Mouse (Mus musculus) A20 (cell line): ENCODE results near the gene Kif26b.

Source experiments
- DNase-seq: peaks from one replicate; pipeline ENCODE4 v3.0.0-alpha.2; 2011; ENCODE audit warnings: low read depth, low spot score

Kif26b gene

DNA sequence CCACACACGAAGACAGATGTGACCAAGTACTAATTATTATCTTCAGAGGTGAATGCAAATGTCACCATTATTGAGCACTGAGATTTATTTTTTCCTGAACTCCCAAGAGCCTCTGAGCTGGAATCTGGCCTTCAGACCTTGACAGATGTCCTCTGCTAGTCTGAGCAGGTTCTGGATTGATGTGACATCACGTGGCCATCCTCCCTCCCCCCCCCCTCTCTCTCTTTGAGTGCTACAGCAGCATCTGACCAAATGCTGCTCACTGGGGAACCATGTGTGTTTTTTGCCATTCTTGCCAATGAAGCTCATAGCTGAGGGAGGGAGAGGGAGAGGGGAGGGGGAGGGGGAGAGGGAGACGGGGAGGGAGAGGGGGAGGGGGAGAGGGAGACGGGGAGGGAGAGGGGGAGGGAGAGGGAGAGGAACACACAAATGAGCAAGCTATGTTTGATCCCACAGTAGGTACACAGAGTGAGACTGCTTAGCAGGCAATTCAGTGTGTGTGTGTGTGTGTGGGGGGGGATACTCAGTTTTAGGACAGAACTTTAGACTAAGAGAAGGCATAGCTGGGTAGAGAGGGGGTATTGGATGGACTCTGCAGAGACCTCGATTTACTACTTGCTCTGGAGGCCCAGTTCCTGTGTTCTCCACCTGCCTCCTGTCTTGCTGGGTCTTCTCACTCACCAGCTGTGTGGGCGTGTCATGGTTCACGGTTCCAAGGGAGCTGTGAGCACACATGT is 241.9 kb downstream of the Kif26b start:
- DNase-seq, result no peak

DNA sequence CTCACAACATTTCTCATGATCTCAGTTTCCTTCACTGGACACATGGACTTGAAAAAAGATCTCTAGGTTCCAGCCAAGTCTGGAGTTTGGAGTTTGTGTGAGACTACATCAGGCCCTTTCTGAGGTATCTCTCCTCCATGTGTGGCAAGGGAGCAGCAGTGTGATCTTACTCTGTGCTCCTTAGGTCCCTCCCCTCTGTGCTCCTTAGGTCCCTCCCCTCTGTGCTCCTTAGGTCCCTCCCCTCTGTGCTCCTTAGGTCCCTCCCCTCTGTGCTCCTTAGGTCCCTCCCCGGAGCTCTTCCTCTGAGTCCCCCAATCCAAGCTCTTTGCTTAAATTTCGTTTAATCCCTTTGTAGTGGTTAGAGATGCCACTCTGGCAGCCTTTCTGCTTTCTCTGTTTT is 250.8 kb downstream of the Kif26b start:
- DNase-seq, result no peak

DNA sequence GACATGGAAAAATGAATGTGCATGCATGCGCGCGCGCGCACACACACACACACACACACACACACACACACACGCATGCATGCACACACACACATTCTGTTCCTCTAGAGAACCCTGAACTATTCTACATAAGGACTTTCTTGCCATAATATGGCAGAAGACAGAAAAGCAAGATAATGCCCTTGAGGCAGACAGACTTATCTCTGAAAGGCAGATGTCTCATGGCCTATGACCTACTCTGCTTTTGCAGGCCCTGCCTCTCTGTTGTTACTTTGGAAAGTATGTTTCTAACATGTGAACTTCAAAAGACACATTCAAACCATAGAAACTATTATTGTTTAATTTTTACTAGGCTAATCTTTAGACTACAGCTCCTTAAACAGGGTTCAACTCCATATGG is 255.1 kb downstream of the Kif26b start:
- no peak for DNase-seq

DNA sequence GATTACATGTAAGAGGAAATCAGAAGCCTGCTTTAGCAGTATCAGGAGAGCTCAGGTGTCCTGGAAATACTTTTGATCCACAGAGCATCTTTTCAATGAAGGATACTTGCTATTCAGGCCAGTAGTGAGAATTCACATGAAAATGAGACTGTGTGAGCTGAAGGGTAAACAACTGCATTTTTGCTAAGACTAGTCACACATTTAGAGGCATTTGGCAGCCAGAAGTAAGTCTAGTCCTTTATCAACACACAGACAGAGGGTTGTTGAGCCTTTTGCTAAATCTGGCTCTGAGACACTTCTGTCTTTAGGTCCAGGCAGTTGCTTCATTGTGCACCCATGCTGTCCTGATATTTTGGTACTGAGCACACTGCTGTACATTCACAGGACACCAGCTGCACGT is 262.3 kb downstream of the Kif26b start:
- DNase-seq, result no peak

DNA sequence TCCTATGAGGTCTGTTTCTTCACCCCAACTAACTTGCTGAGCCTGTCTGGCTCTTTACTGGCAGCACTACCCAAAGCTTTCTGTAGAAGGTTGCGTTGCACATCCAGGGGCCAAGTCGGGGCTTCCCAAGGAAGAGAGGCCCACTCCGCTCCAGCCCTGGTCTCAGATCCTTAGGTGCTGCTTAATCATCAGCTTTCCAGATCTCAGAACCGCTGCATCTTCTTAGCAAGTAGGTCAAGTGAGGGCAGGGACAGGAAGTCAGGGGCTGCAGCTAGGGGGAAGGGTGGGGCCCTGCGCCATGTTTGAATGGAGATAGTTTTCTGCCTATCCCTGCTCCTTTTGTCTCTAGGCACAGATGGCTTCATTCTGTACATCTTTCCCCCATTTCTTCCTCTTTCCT is 263.8 kb downstream of the Kif26b start:
- no peak for DNase-seq

DNA sequence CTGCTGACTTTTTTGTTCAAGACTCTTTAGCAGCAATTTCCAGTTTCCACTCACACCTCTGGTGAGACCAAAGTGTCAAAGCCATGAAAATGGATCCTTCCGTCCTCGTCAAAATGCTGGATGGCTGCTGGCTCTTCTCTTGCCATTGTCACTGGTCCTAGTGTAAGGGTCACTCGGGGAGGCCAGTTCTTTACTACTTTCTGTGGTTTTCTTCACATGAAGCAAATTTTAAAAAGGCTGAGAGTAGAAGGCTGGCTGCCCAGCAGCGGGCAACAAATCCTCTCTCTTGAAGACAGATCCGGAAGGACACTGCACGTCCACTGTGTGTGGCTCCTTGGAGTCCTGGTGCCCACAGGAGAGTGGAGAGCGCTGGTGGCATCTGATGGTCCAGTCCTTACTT is 265.9 kb downstream of the Kif26b start:
- no peak for DNase-seq

DNA sequence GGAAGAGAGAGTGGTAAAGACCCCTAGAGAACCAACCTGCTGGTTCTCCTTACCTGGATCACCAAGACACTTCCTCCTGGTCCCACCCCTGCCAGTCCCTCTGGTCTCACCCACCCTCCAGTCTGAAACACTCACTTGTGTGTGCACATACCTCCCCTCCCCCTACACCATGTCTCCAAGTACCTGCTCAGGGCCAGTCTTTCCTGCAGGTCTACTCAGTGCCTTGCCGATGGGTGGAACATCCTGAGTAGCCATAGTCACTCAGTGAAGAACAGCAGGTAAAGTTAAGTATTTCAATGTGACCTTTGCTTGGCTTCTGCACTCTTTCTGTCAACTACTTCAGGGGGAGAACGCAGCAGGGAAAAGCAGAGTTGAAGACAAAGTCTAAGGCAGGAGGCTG is 268.5 kb downstream of the Kif26b start:
- DNase-seq, result no peak

DNA sequence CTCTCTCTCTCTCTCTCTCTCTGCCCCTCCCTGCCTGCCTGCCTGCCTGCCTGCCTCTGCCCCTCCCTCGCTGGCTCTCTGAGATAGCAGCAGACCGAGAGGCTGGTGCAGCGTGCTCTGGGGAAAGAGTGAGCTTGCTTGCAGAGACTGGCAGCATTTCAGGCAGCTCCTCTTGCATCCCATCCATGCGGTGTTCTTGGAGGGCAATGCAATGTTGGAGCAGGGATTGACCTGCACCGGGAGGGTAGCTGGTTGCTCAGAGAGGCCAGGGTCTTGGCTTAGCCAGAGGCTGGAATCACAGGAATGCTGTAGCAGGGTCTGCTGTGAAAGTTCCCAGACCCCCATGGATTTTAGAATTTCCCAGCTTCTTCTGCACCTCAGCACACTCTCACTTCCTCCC is 269.4 kb downstream of the Kif26b start:
- DNase-seq, result no peak

DNA sequence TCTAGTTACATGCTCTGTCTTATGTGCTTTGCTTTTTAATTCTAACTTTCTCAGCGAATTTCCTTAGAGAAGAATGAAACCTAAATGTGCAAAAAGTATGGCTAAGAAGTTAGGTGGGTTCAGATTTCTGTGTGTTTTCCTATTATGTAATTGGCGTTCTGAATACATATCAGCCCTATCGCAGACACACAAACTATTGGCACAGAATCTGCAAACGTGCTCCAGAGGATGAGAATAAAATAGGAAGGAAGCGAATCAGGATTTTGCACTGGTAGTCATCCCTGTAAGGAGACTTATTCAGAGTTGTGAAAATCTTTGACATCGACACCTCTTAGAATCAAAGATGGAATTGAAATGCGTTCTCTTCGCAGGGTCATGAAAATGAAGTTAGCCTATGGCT is 270.0 kb downstream of the Kif26b start:
- no peak for DNase-seq

DNA sequence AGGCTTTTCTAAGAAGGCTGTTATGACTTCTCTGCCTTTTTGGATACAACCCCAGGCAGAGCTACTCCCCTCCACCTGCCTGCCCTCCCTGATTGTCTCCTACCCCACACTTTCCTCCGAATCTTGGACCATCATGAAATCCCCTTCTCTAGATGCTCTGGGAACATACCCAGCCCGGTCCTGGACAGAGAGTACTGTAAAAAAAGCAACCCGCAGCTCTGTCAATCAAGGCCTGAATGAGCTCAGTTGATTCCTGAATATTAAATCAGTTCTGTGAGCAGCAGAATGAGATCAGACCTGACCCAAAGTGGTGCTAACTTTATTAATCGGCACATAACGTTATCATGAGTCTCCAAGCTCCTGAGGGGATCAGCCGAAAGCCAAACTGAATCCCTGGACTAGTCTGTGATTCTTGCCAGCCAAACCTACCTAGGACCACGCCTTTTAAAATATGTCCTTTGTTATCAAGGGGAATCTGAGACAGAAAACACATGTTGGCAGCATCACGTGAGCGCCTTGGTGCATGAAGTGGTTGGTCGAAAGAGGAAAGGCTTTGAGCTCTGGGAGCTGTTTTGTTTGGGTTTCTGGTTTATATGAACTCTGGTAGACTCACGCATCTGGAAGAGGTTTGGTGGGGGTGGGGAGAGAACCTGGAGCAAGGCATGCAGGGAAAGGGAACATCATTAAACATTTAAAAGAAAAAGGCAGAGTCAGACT is 271.1 kb downstream of the Kif26b start:
- DNase-seq, result no peak

DNA sequence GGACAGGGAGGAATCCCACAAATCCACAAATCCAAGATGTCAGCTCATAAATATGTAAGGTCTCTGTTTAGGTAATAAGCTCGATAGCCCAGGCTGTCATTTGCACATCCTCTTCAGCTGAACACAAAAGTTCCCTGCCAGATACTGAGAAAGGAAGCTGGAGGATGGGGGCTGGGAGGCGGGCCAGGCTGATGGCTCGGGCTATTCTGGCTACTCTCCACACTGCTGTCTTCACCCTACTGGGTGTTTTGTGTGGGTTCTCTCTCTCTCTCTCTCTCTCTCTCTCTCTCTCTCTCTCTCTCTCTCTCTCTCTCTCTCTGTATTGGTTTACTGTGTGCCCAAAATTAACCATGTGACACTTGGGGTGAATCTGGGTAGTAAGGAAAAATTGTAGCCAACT is 274.2 kb downstream of the Kif26b start:
- DNase-seq, result no peak

DNA sequence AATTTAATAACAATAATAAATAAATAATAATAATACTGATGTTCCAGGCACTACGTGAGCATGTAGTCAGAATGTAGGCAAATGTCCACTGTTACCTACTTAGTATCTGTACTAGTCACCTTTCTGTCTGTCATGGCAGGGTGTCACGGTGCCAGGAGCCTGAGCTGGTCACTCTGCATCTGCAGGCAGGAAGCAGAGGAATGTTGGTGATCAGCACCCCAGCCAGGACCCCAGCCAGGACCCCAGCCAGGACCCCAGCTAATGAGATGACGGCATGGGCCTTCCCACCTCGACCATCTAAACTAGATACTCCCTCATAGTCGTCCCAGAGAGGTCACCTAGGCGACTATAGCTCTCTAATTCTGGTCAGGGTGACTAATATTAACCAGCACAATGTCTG is 288.6 kb downstream of the Kif26b start:
- no peak for DNase-seq

DNA sequence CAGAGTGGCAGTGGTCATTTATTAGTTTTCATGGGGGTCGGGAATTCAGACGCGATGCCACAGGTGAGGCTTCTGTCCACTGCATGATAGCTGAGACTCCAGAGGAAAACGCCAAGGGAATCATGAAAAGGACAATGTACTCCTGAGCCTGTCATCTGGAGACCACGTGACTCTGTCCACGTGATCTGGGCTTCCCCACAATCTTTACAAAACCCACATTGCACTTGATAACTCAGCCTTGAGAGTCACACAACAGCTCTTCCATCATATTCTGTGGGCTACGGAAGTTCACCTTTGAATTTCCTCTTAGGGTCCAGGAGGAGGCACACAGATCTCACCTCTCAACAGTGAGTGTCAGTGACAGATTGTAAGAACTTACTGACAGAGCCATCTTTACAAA is 290.1 kb downstream of the Kif26b start:
- DNase-seq, result no peak

DNA sequence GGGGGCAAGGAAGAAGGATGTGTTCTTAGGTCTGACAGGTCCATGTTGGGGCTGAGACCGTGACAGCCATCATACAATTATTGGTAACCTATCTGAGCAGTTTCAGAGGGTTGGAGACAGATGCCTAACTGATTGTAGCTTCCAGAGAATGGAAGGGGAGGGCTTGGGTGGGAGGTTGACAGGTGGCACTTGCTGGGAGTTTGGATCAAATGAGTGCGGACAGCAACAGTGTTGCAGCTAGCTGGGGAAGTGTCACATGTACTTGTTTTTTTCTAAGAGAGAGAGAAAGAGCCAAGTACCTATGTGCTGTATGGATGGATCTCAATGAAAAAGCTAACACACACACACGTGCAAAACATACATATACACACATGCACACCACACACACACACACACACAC is 291.2 kb downstream of the Kif26b start:
- no peak for DNase-seq

DNA sequence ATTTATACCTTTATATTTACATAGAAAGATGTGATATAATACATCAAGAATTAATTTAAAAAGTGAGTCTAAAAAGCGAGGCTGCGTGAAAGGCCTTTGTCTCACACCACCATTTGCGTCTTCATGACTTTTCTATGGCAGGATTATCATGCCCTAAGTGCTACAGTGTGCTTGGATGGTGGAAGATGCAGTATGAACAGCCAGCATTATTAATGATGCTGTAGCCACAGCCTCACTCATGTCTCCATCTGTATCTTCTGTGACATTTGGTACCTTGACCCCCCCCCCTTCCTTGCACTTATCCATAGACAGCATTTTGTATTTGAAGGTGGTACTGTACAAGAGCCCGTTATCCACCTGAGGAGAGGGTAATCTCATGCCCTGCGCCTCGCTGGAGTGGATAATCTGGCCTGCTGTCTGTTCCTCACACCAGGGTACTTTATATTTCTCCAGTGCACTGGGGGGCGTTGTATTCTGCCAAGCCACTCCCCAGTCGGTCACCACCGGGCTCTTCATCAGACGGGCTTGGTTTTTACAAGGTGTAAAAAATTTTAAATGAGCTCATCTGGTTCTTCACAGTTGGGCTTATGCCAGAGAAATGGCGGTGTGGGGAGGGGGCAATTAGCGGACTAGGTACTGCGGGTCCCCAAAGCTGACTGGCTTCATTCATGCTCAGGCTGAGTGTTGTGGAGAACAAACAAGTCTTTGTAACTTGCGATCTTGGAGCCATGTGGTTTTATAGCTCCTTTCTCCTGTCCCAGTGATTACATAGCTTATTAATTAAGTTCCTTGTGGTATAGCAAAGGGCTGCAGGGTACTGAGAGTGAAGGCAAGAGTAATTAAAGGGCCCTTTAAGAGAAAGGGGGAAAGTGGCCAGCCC is 291.9 kb downstream of the Kif26b start:
- no peak for DNase-seq

DNA sequence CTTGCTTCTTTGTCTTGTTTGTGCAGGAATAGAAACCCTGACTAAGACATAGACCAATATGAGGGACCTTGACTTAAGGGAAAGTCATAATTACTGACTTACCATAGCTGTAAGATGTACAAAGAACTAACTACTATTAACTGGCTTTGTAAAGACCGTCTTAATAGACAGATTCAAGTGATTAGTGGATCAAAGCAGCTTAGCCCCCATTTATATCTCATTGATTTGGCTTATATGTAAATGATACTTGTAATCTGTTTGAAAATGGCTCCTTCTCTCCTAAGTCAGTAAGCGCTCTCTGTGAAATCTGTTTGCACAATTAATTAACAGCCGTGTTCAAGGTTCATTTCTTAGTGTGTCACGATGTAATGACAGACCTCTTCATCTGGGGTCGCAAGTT is 295.9 kb downstream of the Kif26b start:
- no peak for DNase-seq

DNA sequence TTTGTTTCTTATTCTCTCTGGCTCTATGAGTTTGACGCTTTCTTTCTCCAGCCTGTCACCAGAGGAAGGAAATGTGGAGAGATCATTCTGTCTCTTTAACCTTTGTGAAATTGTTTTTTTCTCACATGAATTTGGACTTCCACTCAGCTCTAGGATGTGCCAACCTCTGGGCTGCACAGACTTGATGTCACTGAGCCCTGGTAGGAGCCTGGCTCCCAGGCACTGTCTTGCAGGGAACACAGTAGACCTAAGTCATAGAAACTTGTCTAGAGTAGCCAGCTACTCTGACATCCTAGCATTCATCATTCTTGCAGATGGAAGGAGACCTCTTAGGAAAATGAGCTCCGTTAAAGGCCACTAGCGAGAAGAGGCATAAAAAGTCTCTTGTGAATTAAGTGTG is 298.3 kb downstream of the Kif26b start:
- DNase-seq, result no peak

DNA sequence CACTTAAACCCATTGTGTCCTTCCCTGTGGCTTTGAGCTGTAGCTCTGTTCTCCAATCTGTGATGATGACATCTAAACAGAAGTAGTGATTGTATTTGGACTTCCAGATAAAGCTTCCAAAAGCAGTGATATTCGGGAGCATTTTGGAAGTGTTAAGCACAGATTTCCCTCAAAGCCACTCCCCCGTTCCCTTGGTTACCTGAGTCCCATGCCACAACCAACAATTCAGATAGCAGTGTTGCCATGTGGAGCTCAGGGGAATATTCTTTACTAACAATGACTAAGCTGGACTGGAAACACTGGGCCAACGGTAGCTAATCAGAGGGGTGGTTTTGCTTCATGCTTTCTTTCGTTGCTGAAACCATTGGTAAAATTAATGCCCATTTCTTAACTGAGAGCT is 300.5 kb downstream of the Kif26b start:
- no peak for DNase-seq

DNA sequence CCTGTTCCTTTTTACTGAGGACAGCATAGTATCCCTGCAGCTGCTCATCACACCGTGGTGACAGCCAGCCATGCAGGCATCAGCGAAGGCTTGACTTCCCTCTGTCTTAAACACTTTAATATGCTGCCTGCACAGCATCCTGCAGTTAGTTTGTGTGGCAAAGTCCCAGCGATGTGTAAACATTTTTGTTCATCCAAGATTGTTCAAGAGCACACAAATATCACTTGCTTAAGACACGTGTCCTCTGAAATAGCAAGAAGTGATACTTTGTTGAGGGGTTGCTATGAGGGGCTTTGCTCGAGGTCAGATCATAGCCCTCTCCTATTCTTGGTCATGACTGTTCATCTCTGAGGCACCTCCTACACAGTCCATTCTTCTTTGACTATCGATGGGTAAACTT is 303.6 kb downstream of the Kif26b start:
- DNase-seq, result no peak

DNA sequence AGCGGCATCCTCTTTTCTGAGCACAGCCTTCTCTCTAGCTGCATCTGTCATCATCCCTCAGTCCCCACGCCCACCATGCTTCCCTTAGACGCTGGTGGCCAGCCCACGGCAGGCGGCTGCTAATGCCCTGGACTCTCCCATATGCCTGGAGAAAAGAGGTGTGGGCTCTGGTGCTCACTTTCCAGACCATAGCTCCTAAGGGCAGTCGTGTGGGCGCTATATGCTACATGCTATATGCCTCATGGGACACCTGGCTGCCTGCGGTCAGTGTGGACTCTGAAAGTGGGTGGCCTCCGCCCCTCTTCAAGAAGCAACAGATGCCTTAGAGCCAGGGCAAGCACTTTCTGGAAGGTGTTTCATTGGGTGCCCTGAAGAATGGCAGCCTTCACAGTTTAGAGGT is 306.9 kb downstream of the Kif26b start:
- DNase-seq, result no peak

DNA sequence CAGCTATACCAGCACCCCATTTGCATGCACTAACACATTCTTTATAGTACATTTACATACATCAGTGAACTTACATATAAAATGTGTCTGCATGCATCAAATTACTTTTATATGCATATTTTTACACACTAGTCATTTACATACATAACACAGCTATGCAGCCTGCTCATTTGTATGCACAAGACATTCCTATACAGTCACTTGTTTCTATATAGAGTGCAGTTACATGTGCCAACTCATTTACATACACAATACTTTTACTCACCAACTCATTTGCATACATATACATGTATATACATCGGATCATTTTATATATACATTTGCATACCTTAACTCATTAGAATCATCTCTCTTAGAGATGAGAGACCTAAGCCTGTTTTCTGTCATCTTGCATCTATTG is 308.1 kb downstream of the Kif26b start:
- no peak for DNase-seq

DNA sequence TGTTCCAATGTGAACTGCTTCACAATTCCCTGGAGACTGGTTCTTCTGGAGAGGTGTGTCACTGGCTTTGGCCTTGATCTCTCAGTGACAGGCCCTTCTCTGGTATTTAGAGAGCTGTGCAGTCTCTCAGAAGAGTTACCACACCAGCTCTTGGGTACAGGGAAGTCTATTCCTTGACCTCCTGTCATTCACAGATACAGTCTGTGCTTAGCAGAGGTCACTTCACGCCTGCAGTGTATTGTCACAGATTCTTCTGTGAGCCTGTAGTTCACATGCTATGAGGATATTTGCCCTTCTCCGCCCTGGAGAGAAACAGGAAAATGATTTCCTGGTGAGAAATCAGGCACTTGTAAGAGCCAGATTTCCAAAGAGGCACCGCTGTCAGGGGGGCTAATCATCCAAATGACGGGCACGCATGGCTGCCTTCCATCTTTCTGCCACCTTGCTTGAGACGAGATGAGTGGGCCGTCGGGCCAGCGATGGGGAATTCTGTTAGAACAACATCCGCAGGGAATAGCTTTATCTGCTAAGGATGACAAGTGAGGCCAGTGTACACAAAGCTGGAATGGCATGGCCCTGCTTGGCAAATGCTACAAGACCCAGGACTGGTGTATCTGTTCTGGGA is 309.9 kb downstream of the Kif26b start:
- no peak for DNase-seq
